Mouse (Mus musculus) left cerebral cortex, postnatal 14 days (tissue): ENCODE results near the gene Ccdc78. TPM values are rescaled to one million over a fixed set of nuclear protein-coding genes. Genes with fewer than 3 reads are reported as not detected.

ENCODE experiments used
- microRNA-seq, 2 experiments: library from miRNA; unstranded; fragments of <30 nt; microRNA quantifications; one replicate each; pipeline ENCODE4 v1.2.0; 2022
- total RNA-seq, 2 experiments: library from RNA; stranded (reverse); gene quantifications; 2 replicates each; pipeline ENCODE4 v1.2.3; 2021

The Ccdc78 gene
- total RNA-seq, 2 experiments from 2014 or later = not detected

Small RNAs within 50 kb of the gene (microRNA-seq; reads per million reads assigned to microRNA genes)
- gene Gm25083 (0 reads per million in 2 experiments), gene Mir3082 (2.7 to 3.2 reads per million in 2 experiments), gene Mir6966 (1.6 to 3.4 reads per million in 2 experiments)

Other genes starting within 250 kb of the Ccdc78 start
- gene Sox8, start 215.9 kb upstream of the Ccdc78 start, total RNA-seq = 10 to 100 TPM; 62.2 to 70.1 TPM
- 10 to 100 TPM; 22.1 to 23.4 TPM for gene Lmf1, start 207.5 kb upstream of the Ccdc78 start, total RNA-seq
- gene Gng13, start 69.4 kb upstream of the Ccdc78 start, total RNA-seq = 100 to 1,000 TPM; 125 to 154 TPM
- 1 to 10 TPM; 1.9 to 4.3 TPM for gene Chtf18, start 59.2 kb upstream of the Ccdc78 start, total RNA-seq
- gene Rpusd1, start 58.9 kb upstream of the Ccdc78 start, total RNA-seq = 10 to 100 TPM; 34.2 to 35.5 TPM
- not detected for gene Mslnl, start 50.5 kb upstream of the Ccdc78 start, total RNA-seq
- gene Msln, start 32.2 kb upstream of the Ccdc78 start, total RNA-seq = 1 to 10 TPM; 6.2 to 6.5 TPM
- gene Narfl, start 12.8 kb upstream of the Ccdc78 start, total RNA-seq = 10 to 100 TPM; 28.8 to 32.8 TPM
- gene Haghl, start 907 bp upstream of the Ccdc78 start, total RNA-seq = 100 to 1,000 TPM; 127 to 140 TPM
- 10 to 100 TPM; 82.7 to 87.4 TPM for gene Fam173a, start 6.3 kb downstream of the Ccdc78 start, total RNA-seq
- gene AC134908.4, start 9.1 kb downstream of the Ccdc78 start, total RNA-seq = not detected
- 10 to 100 TPM; 73.5 to 84.2 TPM for gene Metrn, start 10.6 kb downstream of the Ccdc78 start, total RNA-seq
- gene Fbxl16, start 22.5 kb downstream of the Ccdc78 start, total RNA-seq = 100 to 1,000 TPM; 460 to 479 TPM
- 10 to 100 TPM; 22.3 to 23.3 TPM for gene Wdr24, start 37.0 kb downstream of the Ccdc78 start, total RNA-seq
- gene Jmjd8, start 42.3 kb downstream of the Ccdc78 start, total RNA-seq = 10 to 100 TPM; 59.1 to 59.6 TPM
- 100 to 1,000 TPM; 160 to 166 TPM for gene Stub1, start 46.8 kb downstream of the Ccdc78 start, total RNA-seq
- gene Rhbdl1, start 50.7 kb downstream of the Ccdc78 start, total RNA-seq = 10 to 100 TPM; 85.8 to 89.7 TPM
- gene Gm20683, start 55.2 kb downstream of the Ccdc78 start, total RNA-seq = 10 to 100 TPM; 29.0 to 29.5 TPM
- gene Rhot2, start 58.3 kb downstream of the Ccdc78 start, total RNA-seq = 10 to 100 TPM; 81.9 to 84.9 TPM
- 10 to 100 TPM; 34.2 to 37.9 TPM for gene Wdr90, start 74.9 kb downstream of the Ccdc78 start, total RNA-seq
- gene Mcrip2, start 82.2 kb downstream of the Ccdc78 start, total RNA-seq = 10 to 100 TPM; 25.5 to 31.6 TPM
- gene Mettl26, start 88.5 kb downstream of the Ccdc78 start, total RNA-seq = 10 to 100 TPM; 37.6 to 40.3 TPM
- 1 to 10 TPM; 1.1 to 1.8 TPM for gene Wfikkn1, start 94.3 kb downstream of the Ccdc78 start, total RNA-seq
- gene Rab40c, start 133.1 kb downstream of the Ccdc78 start, total RNA-seq = 10 to 100 TPM; 53.7 to 57.3 TPM
- 100 to 1,000 TPM; 138 to 145 TPM for gene Pigq, start 158.4 kb downstream of the Ccdc78 start, total RNA-seq
- not detected for gene Nhlrc4, start 158.4 kb downstream of the Ccdc78 start, total RNA-seq
- under 1 TPM in 1 of 2 experiments, not detected in 1; 0.13 TPM for gene A930017K11Rik, start 166.0 kb downstream of the Ccdc78 start, total RNA-seq
- gene Capn15, start 199.2 kb downstream of the Ccdc78 start, total RNA-seq = 10 to 100 TPM; 46.5 to 50.0 TPM